Mouse (Mus musculus) gastrocnemius, adult 2 months (tissue): ENCODE measurements around the gene Coro2b. TPM values are rescaled to one million over a fixed set of nuclear protein-coding genes. Genes with fewer than 3 reads are reported as not detected.

Source experiments
- DNase-seq: peaks from one replicate; pipeline ENCODE4 v3.0.0; 2022
- H3K27ac ChIP-seq: fragments of 200-600 bp; 2 replicates; pipeline ENCODE4 v1.8.1; 2022; ENCODE audit warnings: mild to moderate bottlenecking
- H3K4me3 ChIP-seq: fragments of 200-600 bp; 2 replicates; pipeline ENCODE4 v1.8.1; 2022; ENCODE audit warnings: mild to moderate bottlenecking, moderate library complexity
- CTCF ChIP-seq: fragments of 200-600 bp; IDR thresholded peaks from 2 replicates; pipeline ENCODE4 v1.8.1; 2022; ENCODE audit warnings: antibody characterized with exemption, mild to moderate bottlenecking, moderate library complexity
- intact Hi-C: fragments of 180-260 bp; cut with DNase I; formaldehyde crosslinking; loops from one replicate; pipeline ENCODE4 v1.15.1; 2025
- long read RNA-seq, 2 experiments: library from polyadenylated mRNA; stranded (forward); transcript quantifications; one replicate each; pipeline ENCODE4 v2.0.0; 2021
- total RNA-seq, 2 experiments: library from RNA; stranded (reverse); gene quantifications; 2 replicates each; pipeline ENCODE4 v1.2.3; 2021

The Coro2b gene
- total RNA-seq, result 1 to 10 TPM; 6.7 to 8.7 TPM
- long read RNA-seq, experiment 1, partial matches to known transcripts, result 1 of 2 reads
- long read RNA-seq, experiment 1, other reads (novel, unspliced or antisense), result 1 of 2 reads
- long read RNA-seq, experiment 2, result 0 reads

- peak; percentile 56 for TF ChIP-seq CTCF
- peak within 1 kb of the TSS; percentile 88 for H3K27ac ChIP-seq
- H3K4me3 ChIP-seq, result peak within 1 kb of the TSS; percentile 74
- intact Hi-C loops, result loop anchor here (5.0 kb wide), 1 partner anchor 120 kb away; no protein-coding TSS in a partner anchor
- DNase-seq, result peak; percentile 86
These were observed at the start of gene Coro2b for GRCm38 (mm10) chr9:62536655-62537631. Gene Coro2b, minus strand, starts transcription at chr9:62537044.

- intact Hi-C loops, result no loop called here
- Histone ChIP-seq H3K4me3 (no peak overlapping the region), H3K27ac (peak overlapping the region; percentile 63)
- no peak for TF ChIP-seq CTCF
- DNase-seq, result no peak
These were observed 40.7 kb upstream of the Coro2b start for GRCm38 (mm10) chr9:62577558-62577957.

- TF ChIP-seq CTCF, result no peak
- intact Hi-C loops, result no loop called here
- Histone ChIP-seq H3K27ac (no peak overlapping the region), H3K4me3 (no peak overlapping the region)
- DNase-seq, result peak; percentile 77
These were observed 32.3 kb upstream of the Coro2b start for GRCm38 (mm10) chr9:62569121-62569520.

GRCm38 (mm10) chr9:62567818-62568217 lies 31.0 kb upstream of the Coro2b start:
- Histone ChIP-seq H3K27ac (no peak overlapping the region), H3K4me3 (no peak overlapping the region)
- DNase-seq, result no peak
- intact Hi-C loops, result no loop called here
- TF ChIP-seq CTCF, result no peak

- DNase-seq, result no peak
- H3K4me3 ChIP-seq, result no peak overlapping the region
- TF ChIP-seq CTCF, result no peak
- H3K27ac ChIP-seq, result no peak overlapping the region
- intact Hi-C loops, result no loop called here
These were observed 25.4 kb upstream of the Coro2b start for GRCm38 (mm10) chr9:62562236-62562635.

- Histone ChIP-seq H3K27ac (peak overlapping the region; percentile 62; the same call in 1 of the 2 replicates), H3K4me3 (no peak overlapping the region)
- DNase-seq, result no peak
- intact Hi-C loops, result no loop called here
- no peak for TF ChIP-seq CTCF
These were observed 23.6 kb upstream of the Coro2b start for GRCm38 (mm10) chr9:62560432-62560831.

- Histone ChIP-seq H3K4me3 (no peak overlapping the region), H3K27ac (peak overlapping the region; percentile 74)
- DNase-seq, result peak; percentile 90
- intact Hi-C loops, result no loop called here
- no peak for TF ChIP-seq CTCF
These were observed 23.2 kb upstream of the Coro2b start for GRCm38 (mm10) chr9:62560006-62560405.

- no peak for DNase-seq
- intact Hi-C loops, result loop anchor here (10.0 kb wide), 1 partner anchor 185 kb away; no protein-coding TSS in a partner anchor
- TF ChIP-seq CTCF, result no peak
These were observed 22.6 kb upstream of the Coro2b start for GRCm38 (mm10) chr9:62559446-62559845.

GRCm38 (mm10) chr9:62558058-62558457 lies 21.2 kb upstream of the Coro2b start:
- H3K27ac ChIP-seq, result no peak overlapping the region
- DNase-seq, result no peak
- no peak for TF ChIP-seq CTCF
- H3K4me3 ChIP-seq, result no peak overlapping the region
- intact Hi-C loops, result loop anchor here (10.0 kb wide), 1 partner anchor 183 kb away; no protein-coding TSS in a partner anchor

More at GRCm38 (mm10) chr9:62559446-62559845, 22.6 kb upstream of the Coro2b start:
- peak overlapping the region; percentile 74 for H3K27ac ChIP-seq
- H3K4me3 ChIP-seq, result no peak overlapping the region

- no peak for DNase-seq
- Histone ChIP-seq H3K4me3 (no peak overlapping the region), H3K27ac (no peak overlapping the region)
- intact Hi-C loops, result loop anchor here (10.0 kb wide), 1 partner anchor 182 kb away; no protein-coding TSS in a partner anchor
- TF ChIP-seq CTCF, result no peak
These were observed 19.9 kb upstream of the Coro2b start for GRCm38 (mm10) chr9:62556748-62557147.

GRCm38 (mm10) chr9:62555258-62555856 lies 18.5 kb upstream of the Coro2b start:
- TF ChIP-seq CTCF, result peak; percentile 71
- Histone ChIP-seq H3K27ac (no peak overlapping the region), H3K4me3 (no peak overlapping the region)
- intact Hi-C loops, result loop anchor here (10.0 kb wide), 1 partner anchor 181 kb away; no protein-coding TSS in a partner anchor
- no peak for DNase-seq

GRCm38 (mm10) chr9:62554606-62555005 lies 17.8 kb upstream of the Coro2b start:
- DNase-seq, result no peak
- no peak for TF ChIP-seq CTCF
- intact Hi-C loops, result loop anchor here (5.0 to 10.0 kb wide), 2 partner anchors 180 to 223 kb away; no protein-coding TSS in a partner anchor

More at GRCm38 (mm10) chr9:62554606-62555005, 17.8 kb upstream of the Coro2b start:
- Histone ChIP-seq H3K27ac (no peak overlapping the region), H3K4me3 (no peak overlapping the region)
